Mouse (Mus musculus): ENCODE results near the gene Neurl3. TPM values are rescaled to one million over a fixed set of nuclear protein-coding genes. Genes with fewer than 3 reads are reported as not detected.

Neurl3 gene
- total and polyA plus RNA-seq, 2 experiments from 2014 or later: 0.66 to 2.3 TPM

GRCm38 (mm10) chr1:36293470-36293869 lies 19.0 kb upstream of the Neurl3 start:
- Histone ChIP-seq H3K27ac (ENCODE audit: low read depth, low read length) (no peak overlapping the region), H3K9ac (replicated peaks; ENCODE audit: low read length, poor library complexity, severe bottlenecking) (no peak overlapping the region), H3K36me3 (ENCODE audit: insufficient read depth, low read length) (no peaks in the 10 kb centered on the region), H3K4me3 (ENCODE audit: low read depth, low read length) (no peak overlapping the region), H3K4me1 (ENCODE audit: insufficient read depth, low read length) (no peaks in the 10 kb centered on the region), H3K4me2 (ENCODE audit: low read depth, low read length, poor library complexity, severe bottlenecking) (no peak overlapping the region), H3K27me3 (ENCODE audit: insufficient read depth, low read length) (no peaks in the 10 kb centered on the region), H3K9me3 (ENCODE audit: low read length) (no peaks in the 10 kb centered on the region)
- ATAC-seq (ENCODE audit: low FRiP score) (no peak), DNase-seq (ENCODE audit: low spot score) (no peak)
- WGBS: 88% methylated on average over 8 of the region's 8 CpGs
- TF ChIP-seq CTCF (IDR thresholded peaks at IDR 0.05): no peak

GRCm38 (mm10) chr1:36281849-36282248 lies 7.4 kb upstream of the Neurl3 start:
- Histone ChIP-seq H3K27ac (ENCODE audit: low read depth, low read length) (no peak overlapping the region), H3K27me3 (ENCODE audit: insufficient read depth, low read length) (no peaks in the 10 kb centered on the region), H3K4me2 (ENCODE audit: low read depth, low read length, poor library complexity, severe bottlenecking) (no peak overlapping the region), H3K4me1 (ENCODE audit: insufficient read depth, low read length) (no peaks in the 10 kb centered on the region), H3K9ac (replicated peaks; ENCODE audit: low read length, poor library complexity, severe bottlenecking) (no peak overlapping the region), H3K36me3 (ENCODE audit: insufficient read depth, low read length) (no peaks in the 10 kb centered on the region), H3K9me3 (ENCODE audit: low read length) (no peaks in the 10 kb centered on the region), H3K4me3 (ENCODE audit: low read depth, low read length) (no peak overlapping the region)
- no peak for TF ChIP-seq CTCF (IDR thresholded peaks at IDR 0.05)
- WGBS: 87% methylated on average over 6 of the region's 6 CpGs
- no peak for ATAC-seq (ENCODE audit: low FRiP score)
- DNase-seq (ENCODE audit: low spot score): no peak

- ATAC-seq (ENCODE audit: low FRiP score) (no peak), DNase-seq (ENCODE audit: low spot score) (no peak)
- H3K9me3 ChIP-seq (ENCODE audit: low read length): no peaks in the 10 kb centered on the region
- 88% methylated on average over 3 of the region's 3 CpGs for WGBS
- H3K4me1 ChIP-seq (ENCODE audit: insufficient read depth, low read length): no peaks in the 10 kb centered on the region
- H3K4me3 ChIP-seq (ENCODE audit: low read depth, low read length): no peak overlapping the region
- TF ChIP-seq CTCF (IDR thresholded peaks at IDR 0.05): no peak
- H3K27me3 ChIP-seq (ENCODE audit: insufficient read depth, low read length): no peaks in the 10 kb centered on the region
- H3K9ac ChIP-seq (replicated peaks; ENCODE audit: low read length, poor library complexity, severe bottlenecking): no peak overlapping the region
- H3K4me2 ChIP-seq (ENCODE audit: low read depth, low read length, poor library complexity, severe bottlenecking): no peak overlapping the region
- no peaks in the 10 kb centered on the region for H3K36me3 ChIP-seq (ENCODE audit: insufficient read depth, low read length)
- no peak overlapping the region for H3K27ac ChIP-seq (ENCODE audit: low read depth, low read length)
Measured at GRCm38 (mm10) chr1:36280938-36281337, 6.5 kb upstream of the Neurl3 start.

- peak; percentile 69 for DNase-seq (ENCODE audit: low spot score)
- H3K4me3 ChIP-seq (ENCODE audit: low read depth, low read length): no peak overlapping the region
- no peaks in the 10 kb centered on the region for H3K4me1 ChIP-seq (ENCODE audit: insufficient read depth, low read length)
- peak; percentile 83 for TF ChIP-seq CTCF (IDR thresholded peaks at IDR 0.05)
- WGBS: 18% methylated on average over 3 of the region's 3 CpGs
- no peak overlapping the region for H3K4me2 ChIP-seq (ENCODE audit: low read depth, low read length, poor library complexity, severe bottlenecking)
- no peak for ATAC-seq (ENCODE audit: low FRiP score)
- H3K9ac ChIP-seq (replicated peaks; ENCODE audit: low read length, poor library complexity, severe bottlenecking): no peak overlapping the region
- H3K27ac ChIP-seq (ENCODE audit: low read depth, low read length): no peak overlapping the region
- H3K36me3 ChIP-seq (ENCODE audit: insufficient read depth, low read length): no peaks in the 10 kb centered on the region
- no peaks in the 10 kb centered on the region for H3K27me3 ChIP-seq (ENCODE audit: insufficient read depth, low read length)
- no peaks in the 10 kb centered on the region for H3K9me3 ChIP-seq (ENCODE audit: low read length)
Measured at GRCm38 (mm10) chr1:36279202-36279601, 4.7 kb upstream of the Neurl3 start.

GRCm38 (mm10) chr1:36277267-36278060 lies 3.0 kb upstream of the Neurl3 start:
- H3K4me3 ChIP-seq (ENCODE audit: low read depth, low read length): no peak overlapping the region
- H3K9ac ChIP-seq (replicated peaks; ENCODE audit: low read length, poor library complexity, severe bottlenecking): no peak overlapping the region
- no peaks in the 10 kb centered on the region for H3K27me3 ChIP-seq (ENCODE audit: insufficient read depth, low read length)
- no peak overlapping the region for H3K4me2 ChIP-seq (ENCODE audit: low read depth, low read length, poor library complexity, severe bottlenecking)
- TF ChIP-seq CTCF (IDR thresholded peaks at IDR 0.05): peak; percentile 76
- peak; percentile 31 for DNase-seq (ENCODE audit: low spot score)
- no peaks in the 10 kb centered on the region for H3K36me3 ChIP-seq (ENCODE audit: insufficient read depth, low read length)
- no peak for ATAC-seq (ENCODE audit: low FRiP score)
- 18% methylated on average over 7 of the region's 7 CpGs for WGBS
- no peak overlapping the region for H3K27ac ChIP-seq (ENCODE audit: low read depth, low read length)
- no peaks in the 10 kb centered on the region for H3K9me3 ChIP-seq (ENCODE audit: low read length)
- H3K4me1 ChIP-seq (ENCODE audit: insufficient read depth, low read length): no peaks in the 10 kb centered on the region

GRCm38 (mm10) chr1:36275635-36276389 lies 1.3 kb upstream of the Neurl3 start:
- Histone ChIP-seq H3K9me3 (ENCODE audit: low read length) (no peaks in the 10 kb centered on the region), H3K36me3 (ENCODE audit: insufficient read depth, low read length) (no peaks in the 10 kb centered on the region), H3K4me3 (ENCODE audit: low read depth, low read length) (no peak overlapping the region), H3K27me3 (ENCODE audit: insufficient read depth, low read length) (no peaks in the 10 kb centered on the region), H3K4me2 (ENCODE audit: low read depth, low read length, poor library complexity, severe bottlenecking) (no peak overlapping the region), H3K9ac (replicated peaks; ENCODE audit: low read length, poor library complexity, severe bottlenecking) (no peak overlapping the region), H3K4me1 (ENCODE audit: insufficient read depth, low read length) (no peaks in the 10 kb centered on the region), H3K27ac (ENCODE audit: low read depth, low read length) (no peak overlapping the region)
- TF ChIP-seq CTCF (IDR thresholded peaks at IDR 0.05): no peak
- DNase-seq (ENCODE audit: low spot score): no peak
- ATAC-seq (ENCODE audit: low FRiP score): no peak
- 66% methylated on average over 13 of the region's 13 CpGs for WGBS

Measured in midbrain, postnatal 0 days (tissue).